Mouse (Mus musculus) lung, adult 2 months (tissue): ENCODE data around the gene Zbtb40.

Source experiments
- CTCF ChIP-seq: fragments of 200-500 bp; IDR thresholded peaks from 2 replicates; pipeline ENCODE4 v1.5.1; 2011; ENCODE audit warnings: mild to moderate bottlenecking, low read length, control low read depth; ENCODE audit not compliant: insufficient read depth
- POLR2A ChIP-seq: fragments of 200-500 bp; IDR thresholded peaks from 2 replicates; pipeline ENCODE4 v1.6.1; 2011; ENCODE audit warnings: low read depth, mild to moderate bottlenecking, control low read depth, low read length, borderline replicate concordance; ENCODE audit errors: extremely low read depth

- TF ChIP-seq CTCF (no peak), POLR2A (no peak)
Measured at GRCm38 (mm10) chr4:136961642-136962285, 86.8 kb downstream of the Zbtb40 start.
